Mouse (Mus musculus): ENCODE measurements around the gene Cplx2. TPM values are rescaled to one million over a fixed set of nuclear protein-coding genes. Genes with fewer than 3 reads are reported as not detected.

The Cplx2 gene
- polyA plus RNA-seq, 1 experiment from 2014 or later: 41.9 TPM

GRCm38 (mm10) chr13:54426781-54427655, 55.9 kb downstream of the Cplx2 start:
- Histone ChIP-seq H3K9ac (replicated peaks; ENCODE audit: low read length) (no peak overlapping the region), H3K4me2 (ENCODE audit: low read length) (no peak overlapping the region), H3K4me1 (ENCODE audit: control insufficient read depth, insufficient read depth, low read length) (no peaks in the 10 kb centered on the region), H3K27me3 (ENCODE audit: control insufficient read depth, insufficient read depth, low read length) (no peaks in the 10 kb centered on the region), H3K9me3 (ENCODE audit: control insufficient read depth, low read length) (no peaks in the 10 kb centered on the region), H3K27ac (replicated peaks; ENCODE audit: low read depth, low read length) (no peak overlapping the region), H3K36me3 (ENCODE audit: control insufficient read depth, insufficient read depth, low read length) (no peaks in the 10 kb centered on the region), H3K4me3 (replicated peaks; ENCODE audit: low read depth, low read length) (no peak overlapping the region)
- ATAC-seq (ENCODE audit: low FRiP score, low TSS enrichment) (no peak), DNase-seq (no peak)
- WGBS: 83% methylated on average over 10 of the region's 10 CpGs

DNA sequence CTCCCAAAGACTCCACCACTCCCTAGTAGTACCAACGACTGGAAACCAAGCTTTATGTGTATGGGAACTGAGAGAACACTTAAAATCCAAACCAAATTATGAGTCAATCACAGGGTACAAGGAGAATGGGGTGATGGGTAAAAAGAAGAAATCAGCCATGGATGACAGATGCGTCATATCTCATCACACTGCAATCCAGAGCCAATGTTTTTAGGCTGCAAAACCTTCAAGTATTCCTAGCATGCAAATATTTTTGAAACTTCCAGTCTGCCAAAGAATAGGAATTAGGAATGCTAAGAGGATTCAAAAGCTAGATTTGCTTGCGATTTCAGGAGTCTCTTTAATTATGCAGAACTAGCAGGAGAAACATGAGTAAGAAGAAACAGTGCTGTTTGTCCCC, 57.6 kb downstream of the Cplx2 start:
- H3K4me3 ChIP-seq (replicated peaks; ENCODE audit: low read depth, low read length): no peak overlapping the region
- no peaks in the 10 kb centered on the region for H3K27me3 ChIP-seq (ENCODE audit: control insufficient read depth, insufficient read depth, low read length)
- DNase-seq (no peak), ATAC-seq (ENCODE audit: low FRiP score, low TSS enrichment) (no peak)
- H3K36me3 ChIP-seq (ENCODE audit: control insufficient read depth, insufficient read depth, low read length): no peaks in the 10 kb centered on the region
- H3K4me2 ChIP-seq (ENCODE audit: low read length): no peak overlapping the region
- H3K27ac ChIP-seq (replicated peaks; ENCODE audit: low read depth, low read length): no peak overlapping the region
- H3K9ac ChIP-seq (replicated peaks; ENCODE audit: low read length): no peak overlapping the region
- 79% methylated on average over 3 of the region's 3 CpGs for WGBS
- no peaks in the 10 kb centered on the region for H3K9me3 ChIP-seq (ENCODE audit: control insufficient read depth, low read length)
- H3K4me1 ChIP-seq (ENCODE audit: control insufficient read depth, insufficient read depth, low read length): no peaks in the 10 kb centered on the region

- no peak overlapping the region for H3K4me2 ChIP-seq (ENCODE audit: low read length)
- DNase-seq (no peak), ATAC-seq (ENCODE audit: low FRiP score, low TSS enrichment) (no peak)
- WGBS: 65% methylated on average over 2 of the region's 2 CpGs
- no peak overlapping the region for H3K27ac ChIP-seq (replicated peaks; ENCODE audit: low read depth, low read length)
- no peaks in the 10 kb centered on the region for H3K36me3 ChIP-seq (ENCODE audit: control insufficient read depth, insufficient read depth, low read length)
- no peaks in the 10 kb centered on the region for H3K4me1 ChIP-seq (ENCODE audit: control insufficient read depth, insufficient read depth, low read length)
- H3K9me3 ChIP-seq (ENCODE audit: control insufficient read depth, low read length): no peaks in the 10 kb centered on the region
- no peaks in the 10 kb centered on the region for H3K27me3 ChIP-seq (ENCODE audit: control insufficient read depth, insufficient read depth, low read length)
- no peak overlapping the region for H3K9ac ChIP-seq (replicated peaks; ENCODE audit: low read length)
- no peak overlapping the region for H3K4me3 ChIP-seq (replicated peaks; ENCODE audit: low read depth, low read length)
These were observed 58.9 kb downstream of the Cplx2 start for GRCm38 (mm10) chr13:54430051-54430450.

GRCm38 (mm10) chr13:54431161-54431560, 60.0 kb downstream of the Cplx2 start:
- no peak for ATAC-seq (ENCODE audit: low FRiP score, low TSS enrichment)
- Histone ChIP-seq H3K9ac (replicated peaks; ENCODE audit: low read length) (no peak overlapping the region), H3K9me3 (ENCODE audit: control insufficient read depth, low read length) (no peaks in the 10 kb centered on the region), H3K4me1 (ENCODE audit: control insufficient read depth, insufficient read depth, low read length) (no peaks in the 10 kb centered on the region), H3K27me3 (ENCODE audit: control insufficient read depth, insufficient read depth, low read length) (no peaks in the 10 kb centered on the region), H3K27ac (replicated peaks; ENCODE audit: low read depth, low read length) (no peak overlapping the region), H3K4me3 (replicated peaks; ENCODE audit: low read depth, low read length) (no peak overlapping the region), H3K36me3 (ENCODE audit: control insufficient read depth, insufficient read depth, low read length) (no peaks in the 10 kb centered on the region), H3K4me2 (ENCODE audit: low read length) (no peak overlapping the region)
- no peak for DNase-seq
- 81% methylated on average over 9 of the region's 9 CpGs for WGBS

Other genes starting within 250 kb of the Cplx2 start
- gene Hrh2, start 179.2 kb upstream of the Cplx2 start, polyA plus RNA-seq (2014; fragmentation: Nextera tagmentation; extraction: Ambion mirVana): 0.63 and 0.78 TPM in 2 replicates
- 114 and 121 TPM in 2 replicates for gene Thoc3, start 97.5 kb downstream of the Cplx2 start, polyA plus RNA-seq (2014; fragmentation: Nextera tagmentation; extraction: Ambion mirVana)
- 23.3 and 27.9 TPM in 2 replicates for gene Simc1, start 132.4 kb downstream of the Cplx2 start, polyA plus RNA-seq (2014; fragmentation: Nextera tagmentation; extraction: Ambion mirVana)
- 240 and 277 TPM in 2 replicates for gene 4833439L19Rik, start 194.1 kb downstream of the Cplx2 start, polyA plus RNA-seq (2014; fragmentation: Nextera tagmentation; extraction: Ambion mirVana)
- gene Arl10, start 203.7 kb downstream of the Cplx2 start, polyA plus RNA-seq (2014; fragmentation: Nextera tagmentation; extraction: Ambion mirVana): 88.1 and 117 TPM in 2 replicates
- gene Nop16, start 218.7 kb downstream of the Cplx2 start, polyA plus RNA-seq (2014; fragmentation: Nextera tagmentation; extraction: Ambion mirVana): 36.5 and 44.2 TPM in 2 replicates
- gene Higd2a, start 218.9 kb downstream of the Cplx2 start, polyA plus RNA-seq (2014; fragmentation: Nextera tagmentation; extraction: Ambion mirVana): 219 and 273 TPM in 2 replicates
- gene Cltb, start 240.0 kb downstream of the Cplx2 start, polyA plus RNA-seq (2014; fragmentation: Nextera tagmentation; extraction: Ambion mirVana): 127 and 188 TPM in 2 replicates

All from midbrain, embryonic 14.5 days (tissue).